Mouse (Mus musculus) subcutaneous adipose tissue, adult 2 months (tissue): ENCODE data around the gene Olfr644. TPM values are rescaled to one million over a fixed set of nuclear protein-coding genes. Genes with fewer than 3 reads are reported as not detected.

Experiments
- polyA plus RNA-seq: library from polyadenylated mRNA; depleted of rRNA; stranded (reverse); fragments of >200 nt; gene quantifications from 2 replicates; pipeline ENCODE4 v1.2.3, GENCODE M21; 2012; ENCODE audit warnings: low replicate concordance; rRNA removed

Gene Olfr644
- polyA plus RNA-seq: not detected in 2 replicates

GRCm38 (mm10) chr7:104071769-104072168 lies at the start of gene Olfr644:
Gene Olfr644 (minus strand): TSS chr7:104071869.

GRCm38 (mm10) chr7:104104757-104104972 lies 33.0 kb upstream of the Olfr644 start, which contains the start of gene Olfr646:
Gene Olfr646 (plus strand): TSS chr7:104104873.

GRCm38 (mm10) chr7:104085365-104085764 lies 13.7 kb upstream of the Olfr644 start, which contains the start of gene Olfr645:
Gene Olfr645 (minus strand): TSS chr7:104085465.

GRCm38 (mm10) chr7:104061345-104061744 lies 10.3 kb downstream of the Olfr644 start, which contains the start of gene 4930516K23Rik:
Gene 4930516K23Rik (minus strand): TSS chr7:104061445.

GRCm38 (mm10) chr7:104052566-104052965 lies 19.1 kb downstream of the Olfr644 start, which contains the start of gene Olfr642:
Gene Olfr642 (minus strand): TSS chr7:104052666.

GRCm38 (mm10) chr7:104035145-104035544 lies 36.5 kb downstream of the Olfr644 start, which contains the start of gene Olfr641:
Gene Olfr641 (plus strand): TSS chr7:104035445.

GRCm38 (mm10) chr7:104025473-104025872 lies 46.2 kb downstream of the Olfr644 start, which contains the start of gene Olfr640:
Gene Olfr640 (minus strand): TSS chr7:104025573.

GRCm38 (mm10) chr7:104017203-104017602 lies 54.5 kb downstream of the Olfr644 start, which contains the start of gene Olfr639:
Gene Olfr639 (minus strand): TSS chr7:104017303.

Other genes starting within 250 kb of the Olfr644 start
- 1,520 and 2,066 TPM in 2 replicates for gene Hbb-bs, start 243.8 kb downstream of the Olfr644 start, polyA plus RNA-seq
- not detected in 2 replicates for gene Hbb-bh2, start 231.3 kb downstream of the Olfr644 start, polyA plus RNA-seq
- not detected in 2 replicates for gene Hbb-bh1, start 228.7 kb downstream of the Olfr644 start, polyA plus RNA-seq
- not detected in 2 replicates for gene Hbb-y, start 218.7 kb downstream of the Olfr644 start, polyA plus RNA-seq
- not detected in 2 replicates for gene Olfr66, start 185.6 kb downstream of the Olfr644 start, polyA plus RNA-seq
- gene Olfr64, start 177.4 kb downstream of the Olfr644 start, polyA plus RNA-seq: not detected in 2 replicates
- not detected in 2 replicates for gene Olfr65, start 168.4 kb downstream of the Olfr644 start, polyA plus RNA-seq
- gene Olfr631, start 143.0 kb downstream of the Olfr644 start, polyA plus RNA-seq: not detected in 2 replicates
- not detected in 2 replicates for gene Olfr632, start 137.5 kb downstream of the Olfr644 start, polyA plus RNA-seq
- not detected in 2 replicates for gene Olfr633, start 127.4 kb downstream of the Olfr644 start, polyA plus RNA-seq
- not detected in 2 replicates for gene Olfr635, start 100.7 kb downstream of the Olfr644 start, polyA plus RNA-seq
- not detected in 2 replicates for gene Olfr638, start 73.1 kb downstream of the Olfr644 start, polyA plus RNA-seq
- gene Olfr639, start 54.6 kb downstream of the Olfr644 start, polyA plus RNA-seq: not detected in 2 replicates
- not detected in 2 replicates for gene Olfr640, start 46.3 kb downstream of the Olfr644 start, polyA plus RNA-seq
- gene Olfr641, start 36.4 kb downstream of the Olfr644 start, polyA plus RNA-seq: not detected in 2 replicates
- gene Olfr642, start 19.2 kb downstream of the Olfr644 start, polyA plus RNA-seq: not detected in 2 replicates
- gene 4930516K23Rik, start 10.4 kb downstream of the Olfr644 start, polyA plus RNA-seq: not detected in 2 replicates
- gene Olfr645, start 13.6 kb upstream of the Olfr644 start, polyA plus RNA-seq: not detected in 2 replicates
- not detected in 2 replicates for gene Olfr646, start 33.0 kb upstream of the Olfr644 start, polyA plus RNA-seq
- not detected in 2 replicates for gene Ubqln5, start 58.0 kb upstream of the Olfr644 start, polyA plus RNA-seq
- gene Olfr643, start 65.5 kb upstream of the Olfr644 start, polyA plus RNA-seq: not detected in 2 replicates
- not detected in 2 replicates for gene Ubqln3, start 71.4 kb upstream of the Olfr644 start, polyA plus RNA-seq
- not detected in 2 replicates for gene Ubqlnl, start 78.7 kb upstream of the Olfr644 start, polyA plus RNA-seq
- gene Olfm5, start 93.0 kb upstream of the Olfr644 start, polyA plus RNA-seq: not detected in 2 replicates
- gene Olfr648, start 111.5 kb upstream of the Olfr644 start, polyA plus RNA-seq: 0.08 TPM in 1 of 2 replicates, not detected in the other
- gene Olfr649, start 124.1 kb upstream of the Olfr644 start, polyA plus RNA-seq: not detected in 2 replicates
- gene Trim6, start 146.9 kb upstream of the Olfr644 start, polyA plus RNA-seq: 1.3 TPM in 2 replicates
- 6.3 and 7.0 TPM in 2 replicates for gene Trim34a, start 172.6 kb upstream of the Olfr644 start, polyA plus RNA-seq
- gene Trim5, start 216.2 kb upstream of the Olfr644 start, polyA plus RNA-seq: 0.64 and 0.89 TPM in 2 replicates
- 4.5 and 6.4 TPM in 2 replicates for gene Trim12a, start 243.6 kb upstream of the Olfr644 start, polyA plus RNA-seq